Mouse (Mus musculus): ENCODE measurements around the gene Ncbp1.
"Not testable (repeated sequence)": the region's sequence is repeated elsewhere in the genome, so short reads cannot be mapped to it uniquely, and the experiment has no call there.

Ncbp1 gene

DNA sequence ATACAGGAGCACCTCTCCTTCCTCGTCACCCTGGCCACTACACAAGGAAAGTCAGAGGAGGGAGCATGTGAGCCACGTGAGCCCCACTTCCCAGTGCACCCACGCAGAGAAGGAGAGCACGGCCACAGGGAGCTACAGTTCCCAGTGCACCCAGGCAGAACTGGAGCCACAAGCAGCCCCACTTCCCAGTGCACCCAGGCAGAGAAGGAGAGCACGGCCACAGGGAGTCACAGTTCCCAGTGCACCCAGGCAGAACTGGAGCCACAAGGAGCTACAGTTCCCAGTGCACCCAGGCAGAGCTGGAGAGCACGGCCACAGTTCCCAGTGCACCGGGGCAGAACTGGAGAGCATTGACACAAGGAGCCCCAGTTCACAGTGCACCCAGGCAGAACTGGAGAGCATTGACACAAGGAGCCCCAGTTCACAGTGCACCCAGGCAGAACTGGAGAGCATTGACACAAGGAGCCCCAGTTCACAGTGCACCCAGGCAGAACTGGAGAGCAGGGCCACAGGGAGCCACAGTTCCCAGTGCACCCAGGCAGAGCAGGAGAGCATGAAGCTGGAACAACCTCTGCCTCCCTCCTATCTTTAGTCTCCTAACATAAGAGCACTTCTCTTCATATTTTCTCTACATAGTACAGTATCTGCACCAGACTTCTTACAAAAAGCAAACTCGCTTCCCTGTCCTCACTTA lies 9.0 kb upstream of the Ncbp1 start:
- no peak for DNase-seq

DNA sequence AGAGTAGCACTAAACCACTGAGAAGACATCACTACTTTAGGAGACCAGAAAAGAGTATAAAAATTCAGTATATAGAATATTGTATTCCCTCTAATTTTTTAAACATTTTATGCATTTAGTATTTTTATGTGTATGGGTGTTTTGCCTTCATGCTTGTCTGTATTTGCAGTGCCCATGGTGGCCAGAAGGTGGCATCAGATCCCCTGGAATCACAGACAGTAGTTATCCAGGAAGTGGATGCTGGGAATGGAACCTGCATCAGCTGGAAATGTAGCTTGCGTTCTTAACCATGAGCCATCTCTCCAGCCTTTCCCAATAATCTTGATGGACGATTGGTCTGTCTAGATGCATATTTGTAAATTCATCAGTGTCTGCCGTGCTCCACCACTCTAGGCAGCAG lies 8.2 kb upstream of the Ncbp1 start:
- DNase-seq = peak; percentile 74

GRCm38 (mm10) chr4:46131791-46132190 lies 6.6 kb upstream of the Ncbp1 start:
- DNase-seq = no peak

DNA sequence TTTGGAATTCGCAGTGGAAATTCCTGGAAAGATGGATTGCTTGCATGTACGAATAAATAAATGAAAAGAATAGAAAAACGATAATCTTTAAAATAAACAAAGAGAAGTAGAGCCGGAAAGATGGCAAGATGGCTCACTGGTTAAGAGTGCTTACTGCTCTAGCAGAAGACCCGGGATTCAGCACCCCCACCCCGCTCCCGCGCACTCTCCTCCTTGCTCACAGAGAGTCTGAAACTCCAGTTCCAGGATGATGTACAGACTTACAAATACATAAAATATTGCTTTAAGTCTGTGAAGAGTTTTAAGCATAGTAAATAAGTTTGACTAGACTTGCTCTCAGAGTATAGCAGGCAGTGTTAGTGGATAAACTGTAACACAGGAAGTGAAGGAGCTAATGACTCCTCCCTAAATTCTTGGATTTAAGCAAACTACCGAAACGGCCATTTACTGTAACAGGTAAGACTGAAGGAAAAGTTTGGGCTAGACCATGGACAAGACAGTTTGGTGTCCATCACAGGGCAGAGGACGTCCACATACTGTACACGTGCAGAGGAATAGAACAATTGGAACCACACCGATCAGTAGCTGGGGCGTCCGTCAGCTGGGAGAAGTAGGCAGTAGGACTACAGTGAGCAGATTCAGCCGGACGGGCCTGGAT lies 655 bp upstream of the Ncbp1 start:
- DNase-seq = peak; percentile 42

- DNase-seq = peak; percentile 62
Measured at GRCm38 (mm10) chr4:46144323-46144722, 5.9 kb downstream of the Ncbp1 start.

- DNase-seq = no peak
Measured at GRCm38 (mm10) chr4:46146881-46147280, 8.5 kb downstream of the Ncbp1 start.

GRCm38 (mm10) chr4:46151903-46152544 lies 13.6 kb downstream of the Ncbp1 start:
- peak; percentile 21 for DNase-seq

- no peak for DNase-seq
Measured at GRCm38 (mm10) chr4:46164027-46164426, 25.6 kb downstream of the Ncbp1 start.

DNA sequence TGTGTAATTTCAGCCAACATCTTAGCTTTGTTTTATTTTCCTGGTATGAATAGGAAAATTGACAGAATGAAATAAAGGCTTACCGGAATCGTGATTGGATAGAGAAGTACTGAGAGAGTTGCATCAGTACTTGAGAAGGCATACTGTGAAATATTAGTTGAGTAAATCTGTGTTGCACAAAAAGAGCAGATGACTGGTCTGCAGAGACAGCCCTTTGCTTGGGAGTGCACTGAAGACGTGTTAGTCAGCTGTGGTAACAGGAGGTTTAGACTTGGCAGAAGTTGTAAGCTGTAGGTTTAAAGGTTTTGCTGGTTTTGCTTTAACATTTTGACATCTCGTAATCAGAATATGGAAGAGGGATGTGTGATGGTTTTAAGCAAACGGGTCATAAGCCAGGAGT lies 27.4 kb downstream of the Ncbp1 start:
- no peak for DNase-seq

GRCm38 (mm10) chr4:46171761-46172160 lies 33.3 kb downstream of the Ncbp1 start:
- DNase-seq = no peak

DNA sequence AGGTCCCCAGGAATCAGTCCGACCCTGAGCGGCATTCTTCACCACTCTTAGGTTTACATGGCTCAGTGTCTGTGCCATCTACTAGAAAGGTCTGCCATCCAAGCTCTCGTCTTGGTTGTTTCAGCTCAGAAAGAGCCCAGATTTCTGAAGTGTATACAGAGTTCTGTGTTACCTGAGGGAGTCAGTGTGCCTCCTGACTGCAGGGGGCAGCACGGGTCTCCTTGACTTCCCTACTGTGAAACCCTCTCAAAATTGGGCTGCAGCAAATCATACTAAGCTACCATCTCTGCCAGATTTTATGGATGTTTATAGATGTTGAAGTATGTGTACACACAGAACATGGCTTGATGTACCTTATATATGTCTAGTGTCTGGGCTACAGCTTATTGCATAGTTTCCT lies 37.9 kb downstream of the Ncbp1 start:
- DNase-seq = peak; percentile 65

GRCm38 (mm10) chr4:46177018-46177417 lies 38.6 kb downstream of the Ncbp1 start:
- DNase-seq = no peak

GRCm38 (mm10) chr4:46177496-46177895 lies 39.1 kb downstream of the Ncbp1 start:
- DNase-seq = no peak

DNA sequence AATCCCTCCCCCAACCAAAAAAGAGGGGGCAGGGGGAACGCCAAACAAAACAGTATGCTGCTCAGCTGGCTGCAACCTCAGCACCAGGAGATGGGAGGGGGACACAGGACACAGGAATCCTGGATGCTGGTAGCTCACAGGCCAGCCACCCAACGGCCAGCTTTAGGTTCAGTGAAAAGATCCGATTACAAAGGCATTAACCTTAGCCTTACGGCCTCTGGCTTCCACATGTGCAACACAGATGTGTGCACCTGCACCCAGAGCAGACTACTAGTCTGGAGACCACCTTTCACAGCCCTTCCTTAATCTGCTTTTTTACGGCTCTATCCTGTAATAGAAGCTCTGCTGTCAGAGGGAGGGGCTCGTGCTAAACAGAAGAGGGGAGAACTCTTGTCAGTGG lies 42.8 kb downstream of the Ncbp1 start:
- no peak for DNase-seq

- DNase-seq = peak; percentile 53
Measured at GRCm38 (mm10) chr4:46182181-46182580, 43.8 kb downstream of the Ncbp1 start.

- peak; percentile 33 for DNase-seq
Measured at GRCm38 (mm10) chr4:46185423-46185822, 47.0 kb downstream of the Ncbp1 start.

DNA sequence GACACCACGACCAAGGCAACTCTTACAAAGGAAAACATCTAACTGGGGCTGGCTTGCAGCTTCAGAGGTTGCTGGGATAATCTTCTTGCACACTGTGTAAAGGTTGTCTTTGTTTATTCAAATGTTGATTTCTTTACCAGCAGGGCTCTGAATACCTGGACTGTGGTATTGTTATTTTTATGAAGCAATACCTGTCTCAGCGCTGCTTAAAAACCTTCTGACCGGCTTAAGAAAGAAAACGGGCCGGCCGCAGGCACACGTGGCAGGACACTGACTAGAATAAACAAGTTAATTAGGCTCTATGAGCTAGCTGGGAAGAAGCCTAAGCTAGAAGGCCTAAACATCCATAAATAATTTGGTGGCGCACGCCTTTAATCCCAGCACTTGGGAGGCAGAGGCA lies 47.5 kb downstream of the Ncbp1 start:
- DNase-seq = no peak

GRCm38 (mm10) chr4:46186466-46186865 lies 48.1 kb downstream of the Ncbp1 start:
- no peak for DNase-seq

GRCm38 (mm10) chr4:46192011-46192410 lies 53.6 kb downstream of the Ncbp1 start:
- not testable (repeated sequence) for DNase-seq

- DNase-seq = peak; percentile 96
Measured at GRCm38 (mm10) chr4:46195781-46196487, 57.5 kb downstream of the Ncbp1 start, which contains the start of gene Xpa. Gene Xpa, minus strand, starts transcription at chr4:46196311.

DNA sequence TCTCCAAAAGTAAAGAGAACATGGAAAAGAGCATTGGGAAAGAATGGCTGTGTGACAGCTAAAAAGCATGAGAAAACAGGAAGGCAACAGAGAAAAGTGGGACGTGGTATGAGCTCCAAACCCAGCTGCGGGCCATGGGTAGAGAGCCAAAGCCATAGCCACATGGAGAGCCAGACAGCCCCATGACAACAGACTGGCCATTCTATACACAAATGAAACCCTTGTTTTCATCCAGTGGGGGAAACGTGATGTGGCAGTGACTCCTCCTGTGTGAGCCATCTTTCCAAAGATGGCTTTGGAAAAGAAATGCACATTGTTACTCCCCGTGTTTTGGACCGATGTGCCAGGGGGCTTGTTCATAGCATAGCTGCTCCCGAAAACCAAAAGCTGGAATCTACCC lies 58.1 kb downstream of the Ncbp1 start:
- DNase-seq = no peak

DNA sequence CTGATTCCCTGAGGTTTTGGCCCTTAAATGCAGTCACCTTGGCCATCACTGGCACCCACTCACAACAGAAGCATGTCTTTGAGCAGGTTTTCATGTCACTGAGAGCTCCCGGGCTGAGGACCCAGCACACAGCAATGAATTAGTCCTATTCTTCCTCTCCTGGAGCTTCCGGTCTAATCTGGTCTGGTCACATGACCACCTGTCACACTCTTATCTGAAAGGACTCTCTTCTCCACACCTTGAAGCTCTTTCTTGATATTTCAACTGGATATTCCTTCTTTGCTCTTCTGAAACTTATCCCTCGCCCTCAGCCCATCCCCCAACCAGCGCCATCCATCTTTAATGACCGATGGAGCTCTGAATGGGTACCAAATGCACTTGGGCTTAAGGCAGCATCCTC lies 59.7 kb downstream of the Ncbp1 start:
- no peak for DNase-seq

DNA sequence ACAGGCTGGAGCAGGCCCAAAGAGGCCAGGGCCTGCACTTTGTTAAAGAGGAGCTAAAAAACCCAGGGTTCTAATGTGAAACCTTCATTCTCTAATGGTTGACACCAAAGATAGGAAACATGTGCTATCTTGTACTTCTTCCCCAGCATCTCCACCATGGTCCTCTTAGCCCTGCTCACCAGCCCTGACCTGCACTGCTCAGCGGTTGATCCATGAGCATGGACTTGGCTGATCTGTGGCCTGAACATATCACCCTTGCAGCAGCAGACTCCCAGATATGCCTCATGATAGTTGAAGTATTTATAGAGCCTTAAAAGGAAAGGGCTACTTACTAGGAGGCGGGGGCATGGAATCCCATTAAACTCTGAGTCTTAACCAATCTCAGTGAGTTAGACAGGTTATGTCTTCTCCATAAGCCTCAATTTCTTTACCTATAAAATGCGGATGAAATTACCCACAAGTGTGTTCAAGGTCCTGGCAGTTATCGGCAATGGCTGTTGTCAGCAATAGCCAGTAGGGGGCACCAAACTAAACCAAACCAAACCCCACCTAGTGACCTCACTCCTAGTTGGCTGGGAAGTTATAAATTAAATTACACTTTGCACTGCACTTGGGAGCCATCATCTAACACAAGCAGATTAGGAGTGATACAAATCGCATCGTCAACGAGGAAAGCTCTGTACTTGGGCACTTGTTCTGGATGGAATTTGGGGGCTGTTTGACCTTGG lies 63.6 kb downstream of the Ncbp1 start:
- peak; percentile 71 for DNase-seq
